Mouse (Mus musculus) liver, postnatal 0 days (tissue): ENCODE data around the gene Sumf1. TPM values are rescaled to one million over a fixed set of nuclear protein-coding genes. Genes with fewer than 3 reads are reported as not detected.
A peak's percentile ranks its signal among the peaks of the same experiment; 100 is the strongest.

ENCODE experiments used
- ATAC-seq: fragments of 200-750 bp; cut with Nextera tagmentation; 2 replicates; pipeline ENCODE4 v1.8.0; 2017; ENCODE audit warnings: mild to moderate bottlenecking, moderate library complexity
- DNase-seq: peaks from one replicate; pipeline ENCODE4 v3.0.0-alpha.2; 2016
- H3K27ac ChIP-seq: fragments of 300-500 bp; sonication (generic); 2 replicates; pipeline ENCODE4 v1.5.1; 2014; ENCODE audit warnings: antibody characterized with exemption, moderate library complexity, mild to moderate bottlenecking, low read depth
- H3K27me3 ChIP-seq: fragments of 300-500 bp; sonication (generic); 2 replicates; pipeline ENCODE4 v1.6.1; 2014; ENCODE audit warnings: low read length, control low read depth, mixed read lengths; ENCODE audit not compliant: insufficient read depth
- H3K36me3 ChIP-seq: fragments of 300-500 bp; sonication (generic); replicated peaks from 2 replicates; pipeline ENCODE4 v1.6.1; 2014; ENCODE audit warnings: mild to moderate bottlenecking, control low read depth, low read length, moderate library complexity, mixed read lengths; ENCODE audit not compliant: insufficient read depth
- H3K4me1 ChIP-seq: fragments of 300-500 bp; sonication (generic); 2 replicates; pipeline ENCODE4 v1.6.1; 2014; ENCODE audit warnings: antibody characterized with exemption, mild to moderate bottlenecking, control low read depth; ENCODE audit not compliant: insufficient read depth
- H3K4me2 ChIP-seq: fragments of 300-500 bp; sonication (generic); 2 replicates; pipeline ENCODE4 v1.6.1; 2014; ENCODE audit warnings: low read depth, mild to moderate bottlenecking, low read length, moderate library complexity, mixed read lengths
- H3K4me3 ChIP-seq: fragments of 300-500 bp; sonication (generic); 2 replicates; pipeline ENCODE4 v1.5.1; 2014; ENCODE audit warnings: low read depth, low read length
- H3K9ac ChIP-seq: fragments of 300-500 bp; sonication (generic); replicated peaks from 2 replicates; pipeline ENCODE4 v1.6.1; 2014; ENCODE audit warnings: mild to moderate bottlenecking, moderate library complexity
- H3K9me3 ChIP-seq: fragments of 300-500 bp; sonication (generic); 2 replicates; pipeline ENCODE4 v1.6.1; 2016; ENCODE audit warnings: mild to moderate bottlenecking, control low read depth, low read length, mixed read lengths
- CTCF ChIP-seq: sonication (generic); IDR thresholded peaks from 2 replicates; pipeline ENCODE4 v1.5.1; 2016; ENCODE audit warnings: antibody characterized with exemption, low read depth
- EP300 ChIP-seq: IDR thresholded peaks from 2 replicates; pipeline ENCODE4 v1.6.1; 2016; ENCODE audit warnings: antibody characterized with exemption, low read depth, mild to moderate bottlenecking
- WGBS: fragments of 180-500 bp; shearing (Covaris S2); extraction: QIAGEN DNeasy Blood & Tissue Kit; methylation state at CpG from one replicate; pipeline ENCODE4 v1.1.7; 2014; ENCODE audit not compliant: insufficient replicate concordance; 5-methylcytosine and 5-hydroxymethylcytosine counted together
- polyA plus RNA-seq: library from polyadenylated mRNA; unstranded; fragments of >200 nt; fragmentation: Nextera tagmentation; extraction: Ambion mirVana; gene quantifications from 2 replicates; pipeline ENCODE4 v1.2.1, GENCODE M21; 2015

Gene Sumf1
- polyA plus RNA-seq, 1 experiment from 2014 or later: 13.0 TPM

GRCm38 (mm10) chr6:108093449-108093848 is 91.9 kb downstream of the Sumf1 start:
- Histone ChIP-seq H3K36me3 (no peaks in the 10 kb centered on the region), H3K27me3 (no peaks in the 10 kb centered on the region), H3K27ac (no peak overlapping the region), H3K9me3 (no peaks in the 10 kb centered on the region), H3K4me1 (no peaks in the 10 kb centered on the region), H3K4me3 (no peak overlapping the region), H3K4me2 (no peak overlapping the region), H3K9ac (no peak overlapping the region)
- no peak for DNase-seq
- WGBS: 70% methylated on average over 3 of the region's 3 CpGs
- ATAC-seq: peak; percentile 72
- TF ChIP-seq CTCF: no peak
- peak; percentile 84 for TF ChIP-seq EP300

DNA sequence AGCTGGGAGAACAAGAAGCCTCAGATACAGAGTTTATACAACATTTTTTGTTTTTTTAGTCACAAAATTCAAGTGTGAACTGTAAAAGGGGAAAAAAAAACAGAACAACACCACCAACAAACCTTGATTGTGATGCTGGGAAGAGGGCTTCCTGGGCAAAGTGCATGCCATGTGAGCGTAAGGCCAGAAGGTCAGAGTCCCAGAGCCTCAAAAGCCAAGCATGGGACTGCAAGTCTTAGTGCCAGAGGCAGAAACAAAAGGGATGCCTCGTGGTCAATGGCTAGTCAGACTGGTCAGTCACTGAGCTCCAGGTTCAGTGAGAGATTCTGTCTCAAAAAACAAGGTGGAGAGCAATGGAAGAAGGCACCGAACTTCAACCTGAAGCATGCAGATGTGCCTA is 92.7 kb downstream of the Sumf1 start:
- Histone ChIP-seq H3K4me1 (no peaks in the 10 kb centered on the region), H3K27ac (no peak overlapping the region), H3K36me3 (no peaks in the 10 kb centered on the region), H3K4me2 (no peak overlapping the region), H3K4me3 (no peak overlapping the region), H3K9ac (no peak overlapping the region), H3K27me3 (no peaks in the 10 kb centered on the region), H3K9me3 (no peaks in the 10 kb centered on the region)
- no peak for ATAC-seq
- no peak for DNase-seq
- no peak for TF ChIP-seq EP300
- TF ChIP-seq CTCF: no peak
- 68% methylated on average over 3 of the region's 3 CpGs for WGBS

DNA sequence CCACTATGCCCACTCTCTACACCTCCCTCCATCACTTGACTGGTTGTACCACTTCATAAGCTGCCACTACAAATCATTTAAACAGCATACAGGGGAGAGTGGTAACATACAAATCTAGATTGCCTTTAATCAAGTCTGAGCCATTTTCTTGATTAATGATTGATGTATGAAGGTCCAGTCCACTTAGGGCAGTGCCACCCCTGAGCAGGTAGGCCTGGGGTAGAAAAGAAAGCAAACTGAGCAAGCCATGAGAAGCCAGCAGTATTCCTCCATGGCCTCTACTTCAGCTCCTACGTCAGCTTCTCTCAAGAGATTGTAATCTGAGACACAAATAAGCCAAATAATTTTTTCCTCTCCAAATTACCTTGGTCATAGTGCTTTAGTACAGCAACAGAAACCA is 94.1 kb downstream of the Sumf1 start:
- H3K27ac ChIP-seq: no peak overlapping the region
- DNase-seq: no peak

DNA sequence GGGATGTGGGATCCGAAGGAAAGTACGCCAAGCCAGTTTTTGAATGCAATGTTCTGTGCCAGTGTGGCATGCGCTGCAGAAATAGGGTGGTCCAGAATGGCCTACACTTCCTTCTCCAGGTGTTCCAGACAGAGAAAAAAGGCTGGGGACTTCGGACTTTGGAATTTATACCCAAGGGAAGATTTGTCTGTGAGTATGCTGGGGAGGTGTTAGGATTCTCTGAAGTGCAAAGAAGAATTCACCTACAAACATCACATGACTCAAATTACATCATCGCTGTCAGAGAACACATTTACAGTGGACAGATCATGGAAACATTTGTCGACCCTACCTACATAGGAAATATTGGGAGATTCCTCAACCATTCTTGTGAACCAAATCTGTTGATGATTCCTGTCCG is 109.5 kb downstream of the Sumf1 start:
- no peak overlapping the region for H3K4me3 ChIP-seq
- TF ChIP-seq CTCF: no peak
- no peak for TF ChIP-seq EP300
- 81% methylated on average over 7 of the region's 7 CpGs for WGBS
- no peaks in the 10 kb centered on the region for H3K9me3 ChIP-seq
- DNase-seq: no peak
- no peaks in the 10 kb centered on the region for H3K27me3 ChIP-seq
- no peak for ATAC-seq
- no peaks in the 10 kb centered on the region for H3K36me3 ChIP-seq
- H3K4me2 ChIP-seq: no peak overlapping the region
- no peak overlapping the region for H3K9ac ChIP-seq
- H3K27ac ChIP-seq: no peak overlapping the region
- no peaks in the 10 kb centered on the region for H3K4me1 ChIP-seq

More for the DNA sequence above, 94.1 kb downstream of the Sumf1 start:
- no peak for ATAC-seq
- H3K27me3 ChIP-seq: no peaks in the 10 kb centered on the region
- 67% methylated on average over 1 of the region's 1 CpGs for WGBS
- no peaks in the 10 kb centered on the region for H3K36me3 ChIP-seq
- H3K4me3 ChIP-seq: no peak overlapping the region
- no peaks in the 10 kb centered on the region for H3K9me3 ChIP-seq
- H3K4me1 ChIP-seq: no peaks in the 10 kb centered on the region
- H3K4me2 ChIP-seq: no peak overlapping the region
- TF ChIP-seq CTCF (no peak), EP300 (no peak)
- no peak overlapping the region for H3K9ac ChIP-seq

GRCm38 (mm10) chr6:108074624-108075023 is 110.8 kb downstream of the Sumf1 start:
- Histone ChIP-seq H3K9ac (no peak overlapping the region), H3K4me1 (no peaks in the 10 kb centered on the region), H3K4me2 (no peak overlapping the region), H3K9me3 (no peaks in the 10 kb centered on the region), H3K27ac (no peak overlapping the region), H3K36me3 (no peaks in the 10 kb centered on the region), H3K4me3 (no peak overlapping the region), H3K27me3 (no peaks in the 10 kb centered on the region)
- TF ChIP-seq CTCF (no peak), EP300 (no peak)
- DNase-seq (no peak), ATAC-seq (no peak)
- WGBS: 84% methylated on average over 10 of the region's 10 CpGs

DNA sequence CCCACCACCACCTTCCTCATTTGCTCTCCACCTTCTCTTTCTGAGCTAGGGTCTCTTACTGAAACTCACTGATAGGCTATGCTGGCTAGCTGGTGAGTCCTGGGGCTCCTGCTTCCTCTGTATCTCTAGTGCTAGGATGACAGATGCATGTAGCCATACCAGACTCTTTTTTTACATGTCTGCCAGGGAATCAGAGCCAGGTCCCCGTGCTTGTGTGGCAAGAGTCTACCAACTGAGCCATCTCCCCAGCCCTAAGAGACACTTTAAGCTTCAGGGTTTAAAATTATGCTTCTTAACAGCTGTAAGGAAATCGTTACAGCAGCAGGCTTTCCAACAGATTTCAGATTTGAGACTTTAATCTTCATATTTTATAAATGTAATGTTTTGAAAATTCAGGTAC is 111.5 kb downstream of the Sumf1 start:
- Histone ChIP-seq H3K9ac (no peak overlapping the region), H3K9me3 (no peaks in the 10 kb centered on the region)

DNA sequence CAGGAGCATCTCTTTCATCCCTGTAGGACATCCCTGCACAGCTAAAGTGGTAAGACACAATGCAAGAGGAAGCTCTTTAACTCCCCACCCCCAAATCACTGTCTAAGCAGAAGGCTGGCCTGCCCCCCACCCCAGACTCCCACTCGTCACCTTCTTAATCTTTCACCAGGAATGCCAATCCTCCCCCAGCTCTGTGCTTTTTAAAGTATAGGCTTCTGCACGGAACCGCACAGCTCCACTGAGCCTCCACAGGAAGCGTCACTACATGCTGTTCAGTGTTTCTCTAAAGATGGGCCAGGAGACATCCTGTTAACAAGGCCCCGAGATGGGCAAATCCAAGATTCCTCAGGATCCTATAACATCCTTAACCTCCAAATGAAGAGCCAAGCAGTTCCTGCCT is 112.3 kb downstream of the Sumf1 start:
- H3K36me3 ChIP-seq: no peaks in the 10 kb centered on the region
- no peak for ATAC-seq
- WGBS: 81% methylated on average over 5 of the region's 5 CpGs
- no peak overlapping the region for H3K9ac ChIP-seq
- DNase-seq: no peak
- no peak overlapping the region for H3K4me2 ChIP-seq
- H3K4me1 ChIP-seq: no peaks in the 10 kb centered on the region
- no peak for TF ChIP-seq CTCF
- no peak for TF ChIP-seq EP300
- H3K4me3 ChIP-seq: no peak overlapping the region
- no peaks in the 10 kb centered on the region for H3K9me3 ChIP-seq
- H3K27me3 ChIP-seq: no peaks in the 10 kb centered on the region
- H3K27ac ChIP-seq: no peak overlapping the region

More for the DNA sequence above, 111.5 kb downstream of the Sumf1 start:
- Histone ChIP-seq H3K4me1 (no peaks in the 10 kb centered on the region), H3K27me3 (no peaks in the 10 kb centered on the region), H3K36me3 (no peaks in the 10 kb centered on the region), H3K4me3 (no peak overlapping the region), H3K4me2 (no peak overlapping the region), H3K27ac (no peak overlapping the region)
- no peak for DNase-seq
- ATAC-seq: no peak
- no peak for TF ChIP-seq CTCF
- no peak for TF ChIP-seq EP300
- WGBS: 76% methylated on average over 2 of the region's 2 CpGs
